Mouse (Mus musculus) urinary bladder, postnatal 14 days (tissue): ENCODE measurements around the gene Eif4b.

Experiments
- DNase-seq: peaks from one replicate; pipeline ENCODE4 v3.0.0; 2021; ENCODE audit warnings: low spot score

The Eif4b gene

DNA sequence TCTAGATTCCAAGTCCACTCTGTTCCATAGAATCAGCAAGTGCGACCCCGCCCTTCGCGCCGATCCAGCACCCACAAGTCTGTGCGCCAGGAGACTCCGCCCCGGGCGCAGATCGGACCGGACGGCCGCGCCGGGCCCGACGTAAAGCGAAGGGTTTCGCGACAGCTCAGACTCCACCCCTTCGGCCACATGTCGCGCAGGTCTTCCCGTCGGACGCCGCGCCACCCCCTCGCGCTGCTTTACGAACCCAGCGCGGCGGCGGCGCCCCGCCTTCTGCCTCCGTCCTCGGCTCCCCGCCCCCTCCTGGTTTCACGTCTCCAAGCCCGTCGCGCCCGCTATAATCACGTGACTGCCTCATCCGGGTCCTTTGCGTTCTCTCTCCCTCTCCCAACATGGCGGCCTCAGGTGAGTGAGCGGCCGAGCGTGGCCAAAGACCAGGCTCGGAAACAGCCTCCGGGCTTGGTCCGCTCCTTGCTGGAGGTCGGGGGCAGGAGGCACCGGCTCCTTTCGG is at the start of gene Eif4b:
Gene Eif4b, plus strand, starts transcription at position 215 of the 511 bp plus-strand sequence.
- DNase-seq: peak; percentile 99

DNA sequence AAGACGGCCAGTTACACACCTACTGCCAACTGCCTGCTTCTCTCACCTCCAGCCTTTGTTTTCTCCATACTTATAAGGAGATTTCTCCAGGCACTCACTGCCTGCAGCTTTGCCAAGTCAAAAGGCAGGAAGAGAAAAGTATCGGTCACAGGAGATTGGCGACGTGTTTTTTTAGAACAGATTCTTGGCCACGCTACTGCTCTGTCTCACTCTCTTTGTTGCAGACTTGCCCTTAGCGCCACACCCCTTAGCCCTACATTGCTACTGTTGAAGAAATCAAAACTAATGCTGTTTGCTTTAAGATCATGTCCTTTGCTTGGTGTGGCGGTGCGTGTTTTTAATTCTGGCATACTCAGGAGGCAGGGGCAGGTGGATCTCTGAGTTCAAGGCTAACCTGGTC is 49.7 kb upstream of the Eif4b start:
- no peak for DNase-seq

DNA sequence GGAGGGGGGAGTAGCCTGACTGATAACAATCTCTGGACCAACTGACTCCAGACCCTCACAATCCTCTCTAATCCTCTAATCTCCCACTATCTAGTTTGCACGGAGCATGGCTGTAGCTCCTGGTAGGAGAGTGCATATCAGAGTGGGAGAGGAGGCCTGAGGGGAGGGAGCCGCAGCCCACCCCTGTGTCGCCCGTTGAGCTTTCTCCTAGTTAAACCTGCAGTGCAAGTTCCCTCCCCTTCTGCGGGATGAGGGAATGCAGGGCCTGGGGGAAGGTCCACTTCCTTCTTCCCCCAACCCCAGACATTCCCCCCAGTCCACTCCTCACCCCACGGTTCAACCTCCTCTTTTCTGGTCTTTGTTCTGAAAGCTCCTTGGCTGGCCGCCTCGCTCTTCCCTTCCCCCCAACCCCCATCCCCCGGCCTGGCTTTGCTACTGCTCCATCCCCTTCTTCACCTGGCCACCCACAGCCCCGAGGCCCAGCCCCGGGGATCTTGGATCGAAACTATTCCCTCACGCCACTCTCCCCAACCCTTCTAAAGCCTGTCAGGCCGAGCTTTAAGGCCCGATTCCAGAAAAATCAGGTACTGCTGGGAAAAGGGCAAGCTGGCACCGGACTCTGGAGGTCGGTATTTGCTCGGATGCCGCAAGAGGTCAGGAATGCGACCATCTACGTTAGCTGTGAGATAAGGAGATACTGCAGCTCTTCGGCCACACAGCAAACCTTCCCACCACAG is 48.3 kb upstream of the Eif4b start:
- DNase-seq: peak; percentile 60

- peak; percentile 56 for DNase-seq
These were observed 47.1 kb upstream of the Eif4b start for GRCm38 (mm10) chr15:102026430-102026829.

DNA sequence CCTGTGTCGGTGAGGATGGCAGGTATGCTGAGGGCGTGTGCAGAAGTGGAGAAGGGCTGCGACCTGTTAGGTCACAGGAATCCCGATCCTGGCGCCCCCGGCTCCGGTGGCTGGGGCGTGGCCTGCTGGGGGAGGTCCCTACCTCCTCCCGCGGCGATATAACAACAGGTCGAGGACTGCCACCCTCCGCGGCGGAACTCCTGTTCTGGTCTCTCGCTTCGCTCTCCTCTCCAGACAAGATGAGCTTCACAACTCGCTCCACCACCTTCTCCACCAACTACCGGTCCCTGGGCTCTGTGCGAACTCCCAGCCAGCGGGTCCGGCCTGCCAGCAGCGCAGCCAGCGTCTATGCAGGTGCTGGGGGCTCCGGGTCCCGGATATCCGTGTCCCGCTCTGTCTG is 45.5 kb upstream of the Eif4b start, which contains the start of gene Krt18:
Gene Krt18, plus strand, starts transcription at position 141 of the 400 bp plus-strand sequence.
- DNase-seq: peak; percentile 80

DNA sequence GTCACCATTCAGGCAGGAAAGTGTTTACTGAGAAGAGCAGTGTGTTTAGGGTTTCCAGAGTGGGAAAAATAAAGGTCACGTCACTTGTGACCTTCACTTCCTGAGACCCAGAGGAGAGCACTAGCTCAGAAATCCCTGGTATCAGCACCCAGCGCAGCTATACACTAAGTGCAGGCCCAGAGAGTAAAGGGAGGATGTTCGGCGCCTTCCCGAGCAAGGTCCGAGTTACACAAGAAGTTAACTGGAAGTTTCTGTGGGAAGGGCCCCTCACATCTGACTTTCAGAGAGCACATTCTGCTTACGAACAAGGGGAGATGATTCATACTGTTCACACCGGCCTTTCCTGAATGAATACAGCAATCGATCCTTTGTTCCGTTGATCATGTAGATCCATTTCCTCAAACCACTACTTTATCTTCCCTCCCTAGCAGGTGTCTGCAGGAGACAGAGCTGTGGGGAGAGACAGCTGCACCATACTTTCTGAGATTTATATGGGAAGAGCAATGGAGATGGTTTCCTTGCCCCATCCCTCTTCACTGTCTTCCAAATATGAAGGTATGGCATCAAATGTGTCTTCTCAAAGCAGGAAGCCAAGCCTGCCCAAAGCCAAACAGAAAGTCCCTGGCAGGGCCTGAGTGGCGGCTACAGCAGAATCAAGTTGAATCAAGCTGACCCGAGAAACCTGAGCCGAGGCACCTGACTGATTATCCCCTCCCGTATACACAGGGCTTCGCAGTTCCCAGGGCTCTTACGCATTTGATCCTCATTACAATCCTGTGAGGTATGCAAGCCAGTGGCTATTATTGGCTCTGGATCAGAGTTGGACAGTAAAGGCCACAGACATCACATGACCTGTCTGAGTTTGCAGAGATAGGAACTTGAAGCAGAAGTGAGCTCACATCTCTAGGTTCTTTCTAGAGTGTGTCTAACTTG is 39.2 kb upstream of the Eif4b start:
- DNase-seq: no peak

- DNase-seq: no peak
These were observed 33.3 kb upstream of the Eif4b start for GRCm38 (mm10) chr15:102040277-102040676.

DNA sequence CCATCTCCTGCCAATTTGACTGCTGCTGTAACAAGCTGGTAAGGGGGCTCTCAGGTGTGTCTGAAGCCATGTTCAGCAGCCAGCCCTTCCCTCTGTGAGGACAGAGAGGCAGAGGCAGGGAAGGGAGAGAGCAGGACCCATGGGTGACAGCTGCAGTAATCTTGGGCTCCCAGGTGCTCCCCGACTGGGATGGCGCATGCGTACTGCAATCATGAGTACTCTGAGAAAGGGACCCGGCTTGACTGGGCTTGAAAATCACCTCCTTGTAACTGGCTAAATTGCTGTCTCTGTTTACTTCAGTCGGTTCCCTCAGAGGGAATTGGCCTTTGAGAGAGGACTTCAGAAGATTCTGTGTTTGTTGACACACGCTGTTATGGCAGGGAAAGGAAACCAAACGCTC is 31.6 kb upstream of the Eif4b start:
- no peak for DNase-seq

GRCm38 (mm10) chr15:102044745-102045144 is 28.8 kb upstream of the Eif4b start:
- no peak for DNase-seq

DNA sequence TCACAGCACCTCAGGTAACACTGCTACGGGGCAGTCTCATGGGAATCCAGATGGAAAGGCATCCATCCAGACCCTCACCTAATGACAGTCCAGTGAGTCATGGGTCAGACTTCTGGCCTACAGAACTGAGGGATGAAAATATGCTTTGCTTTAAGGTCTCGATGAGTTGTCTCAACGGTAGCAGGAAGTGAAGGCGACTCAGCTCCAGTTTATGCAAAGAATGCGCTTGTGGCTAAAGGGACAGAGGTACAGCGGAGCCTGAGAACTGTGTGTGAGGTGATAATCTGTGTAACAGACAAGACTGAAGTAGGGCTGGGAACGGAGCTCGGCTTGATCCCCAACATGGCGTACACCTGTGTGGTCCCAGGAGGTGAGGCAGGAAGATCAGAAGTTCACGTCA is 27.9 kb upstream of the Eif4b start:
- DNase-seq: no peak

DNA sequence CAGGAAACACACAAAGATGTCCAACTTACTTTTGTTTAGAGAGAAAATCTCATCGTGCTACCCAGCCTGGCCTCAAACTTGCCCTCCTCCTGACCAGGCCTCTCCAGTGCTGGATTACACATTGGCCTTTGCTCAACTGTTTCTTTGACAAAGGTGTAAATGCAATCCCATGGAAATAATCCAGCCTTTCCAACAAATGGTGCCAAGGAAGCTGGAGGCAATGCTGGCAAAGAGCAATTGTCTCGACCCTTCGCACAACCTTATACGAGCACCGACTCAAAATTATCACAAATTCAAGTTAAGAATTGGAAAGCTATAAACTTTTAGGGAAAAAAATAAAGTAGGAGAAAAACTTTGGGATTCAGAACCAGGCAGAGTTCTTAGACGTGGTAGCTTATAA is 25.6 kb upstream of the Eif4b start:
- no peak for DNase-seq

GRCm38 (mm10) chr15:102049871-102050270 is 23.7 kb upstream of the Eif4b start:
- no peak for DNase-seq

- DNase-seq: peak; percentile 60
These were observed 21.5 kb upstream of the Eif4b start for GRCm38 (mm10) chr15:102051920-102052683.

GRCm38 (mm10) chr15:102056495-102057174 is 16.9 kb upstream of the Eif4b start:
- DNase-seq: no peak

GRCm38 (mm10) chr15:102065661-102066325 is 7.8 kb upstream of the Eif4b start:
- peak; percentile 96 for DNase-seq

DNA sequence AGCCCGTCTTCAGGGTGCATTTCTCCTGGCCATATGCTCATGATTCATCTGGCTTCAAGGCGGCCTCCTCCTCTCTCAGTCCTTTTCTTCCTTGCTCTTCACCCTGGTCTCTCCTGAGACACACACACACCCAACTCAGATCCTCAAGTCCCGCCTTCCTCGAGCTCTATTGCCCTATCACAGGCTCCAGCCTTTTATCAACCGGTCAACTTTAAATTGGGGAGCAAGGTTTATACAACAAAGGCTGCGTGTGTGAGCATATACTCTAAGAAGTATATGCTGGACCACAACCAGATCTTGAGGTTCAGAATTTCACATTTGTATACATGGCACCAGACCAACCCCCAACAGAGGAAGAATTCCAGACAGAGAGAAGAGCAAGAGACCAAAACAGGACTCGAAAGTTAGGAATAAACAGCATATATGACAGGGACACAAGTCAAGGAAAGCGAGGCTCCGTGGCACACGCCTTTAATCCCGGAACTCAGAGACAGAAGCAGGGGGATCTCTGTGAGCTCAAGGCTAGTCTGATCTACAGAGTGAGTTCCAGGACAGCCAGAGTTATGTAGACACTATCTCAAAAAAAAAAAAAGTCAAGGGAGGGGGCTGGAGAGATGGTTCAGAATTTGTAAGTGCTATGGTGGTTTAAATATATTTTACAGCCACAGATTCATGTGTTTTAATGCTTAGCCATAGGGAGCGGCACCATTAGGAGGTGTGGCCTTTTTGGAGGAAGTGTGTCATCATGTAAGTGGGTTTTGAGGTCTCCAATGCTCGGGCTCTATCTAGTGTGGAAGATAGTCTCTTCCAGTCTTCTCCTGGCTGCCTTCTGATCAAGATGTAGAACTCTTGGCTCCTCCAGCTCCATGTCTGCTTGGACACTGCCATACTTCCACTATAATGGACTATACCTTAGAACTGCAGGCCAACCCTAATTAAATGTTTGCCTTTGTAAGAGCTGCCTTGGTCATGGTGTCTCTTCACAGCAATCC is 2.8 kb upstream of the Eif4b start:
- DNase-seq: no peak

DNA sequence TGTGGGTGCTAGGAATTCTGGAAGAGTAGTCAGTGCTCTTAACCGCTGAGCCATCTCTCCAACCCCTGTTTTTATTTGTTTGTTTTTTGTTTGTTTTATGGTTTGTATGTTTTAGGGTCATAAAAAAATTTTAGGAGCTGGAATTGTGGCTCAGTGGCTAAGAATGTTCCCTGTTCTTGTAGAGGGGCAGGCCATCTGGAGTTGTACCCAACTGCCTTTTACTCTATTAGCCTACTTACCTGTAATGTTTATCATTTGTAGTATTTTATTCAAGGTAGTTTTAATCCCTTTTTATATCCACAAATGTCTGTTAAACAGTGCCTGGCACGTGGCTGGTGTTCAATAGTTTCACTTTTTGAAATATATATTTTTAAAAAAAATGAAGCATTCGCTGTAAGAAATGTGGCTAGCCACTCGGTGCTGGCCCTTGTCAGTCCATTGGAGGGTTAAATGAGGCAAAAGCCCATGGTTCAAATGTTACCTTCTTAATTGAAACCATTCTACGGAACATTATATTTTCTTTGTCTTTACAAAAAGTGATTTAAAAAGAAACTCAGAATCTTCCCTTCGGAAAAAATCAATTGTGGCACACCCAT is 512 bp upstream of the Eif4b start:
- DNase-seq: no peak

GRCm38 (mm10) chr15:102074070-102074731 is 628 bp downstream of the Eif4b start:
- peak; percentile 64 for DNase-seq
